Comparison of ENCODE assay signal across 17 mouse cellular contexts in genomic region chr3:38956012-38956648, GRCm38 (mm10).
"Had no signal": no experiment of that assay in that cellular context is flagged by ENCODE, and none has a peak within 500 bp of the region (broad histone marks: within the 10 kb centered on the region; RNA-seq: fewer than 3 reads in every experiment).

No protein-coding gene starts in this region.

- ATAC-seq: liver, postnatal 0 days; lung, postnatal 0 days; midbrain, embryonic 15.5 days had no signal

- H3K4me3 ChIP-seq: lung, embryonic 15.5 days; megakaryocyte, embryonic 14.5 days; midbrain, embryonic 12.5 days; midbrain, embryonic 15.5 days; neural tube, embryonic 12.5 days; stomach, embryonic 15.5 days had no signal

- H3K27me3 ChIP-seq: lung, embryonic 15.5 days; megakaryocyte, embryonic 14.5 days; midbrain, embryonic 12.5 days; midbrain, embryonic 15.5 days; neural tube, embryonic 12.5 days; stomach, embryonic 15.5 days had no signal

- H3K9me3 ChIP-seq: lung, embryonic 15.5 days; midbrain, embryonic 12.5 days; midbrain, embryonic 15.5 days; neural tube, embryonic 12.5 days; stomach, embryonic 15.5 days had no signal

- H3K4me1 ChIP-seq: lung, embryonic 15.5 days; megakaryocyte, embryonic 14.5 days; midbrain, embryonic 12.5 days; midbrain, embryonic 15.5 days; neural tube, embryonic 12.5 days; stomach, embryonic 15.5 days had no signal

- H3K4me2 ChIP-seq: lung, embryonic 15.5 days; midbrain, embryonic 12.5 days; midbrain, embryonic 15.5 days; neural tube, embryonic 12.5 days; stomach, embryonic 15.5 days had no signal

- H3K27ac ChIP-seq: lung, embryonic 15.5 days; macrophage; midbrain, embryonic 12.5 days; midbrain, embryonic 15.5 days; neural tube, embryonic 12.5 days; stomach, embryonic 15.5 days; stomach, postnatal 0 days had no signal

- H3K9ac ChIP-seq: liver, postnatal 0 days; lung, embryonic 15.5 days; midbrain, embryonic 12.5 days; midbrain, embryonic 15.5 days; neural tube, embryonic 12.5 days; stomach, embryonic 15.5 days had no signal

- DNase-seq: liver, postnatal 0 days; lung, adult 2 months; lung, postnatal 14 days; lung, postnatal 36 days; right cerebral cortex, postnatal 14 days; thymus, adult 2 months; thymus, postnatal 25 days; thymus, postnatal 4 days had no signal
